Mouse (Mus musculus): ENCODE measurements around the gene Orc2.

DNA sequence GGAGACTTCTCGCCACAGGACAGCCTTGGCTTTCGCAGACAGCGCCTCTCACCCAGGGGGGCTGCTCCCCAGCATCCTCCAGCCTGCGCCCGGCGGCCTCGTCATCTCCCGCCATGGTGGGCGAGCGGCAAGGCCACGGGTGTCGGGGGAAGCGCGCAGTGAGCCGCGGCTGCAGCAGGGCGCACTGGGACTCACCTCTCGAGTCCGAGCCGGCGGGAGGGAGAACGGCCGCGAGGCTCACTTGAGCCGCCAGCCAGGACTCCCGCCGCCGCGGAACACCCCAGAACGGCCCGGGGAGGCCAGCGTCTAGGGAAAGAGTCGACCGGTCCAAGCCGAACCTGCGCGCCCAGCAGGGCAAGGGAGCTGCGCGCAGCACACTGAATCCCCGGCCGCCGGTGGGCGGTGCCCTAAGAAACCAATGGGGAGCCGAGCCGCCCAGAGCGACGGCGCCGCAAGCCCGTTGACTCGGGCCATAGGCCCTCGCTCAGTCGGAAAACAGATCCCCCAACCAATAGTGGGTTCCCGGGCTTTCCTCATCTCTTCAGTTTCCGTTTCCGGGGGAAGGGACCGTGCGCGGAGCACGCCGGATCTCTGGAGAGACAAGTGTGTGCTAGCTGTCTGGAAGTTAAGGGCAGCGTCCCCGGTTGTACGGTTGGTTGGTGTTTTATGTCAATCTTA, at the start of gene Orc2:
- no peak for TF ChIP-seq MAFK (IDR thresholded peaks at IDR 0.05; ENCODE audit: insufficient replicate concordance, low read length)
- TF ChIP-seq RAD21 (IDR thresholded peaks at IDR 0.05; ENCODE audit: low read depth, low read length): no peak
- TF ChIP-seq HCFC1 (IDR thresholded peaks at IDR 0.05; ENCODE audit: low read depth, low read length): peak; percentile 86
- no peak for TF ChIP-seq USF1 (IDR thresholded peaks at IDR 0.05; ENCODE audit: low read depth, low read length)
- TF ChIP-seq CTCF (conservative IDR thresholded peaks at IDR 0.05 in 1 of 2, IDR thresholded peaks at IDR 0.05 in 1 of 2; ENCODE audit: low read depth in 2 of 2, low read length in 2 of 2): no peak
- TF ChIP-seq ZC3H11A (IDR thresholded peaks at IDR 0.05; ENCODE audit: low read depth, low read length): no peak
- no peak for TF ChIP-seq JUND (conservative IDR thresholded peaks at IDR 0.05; ENCODE audit: low read depth, low read length)
- TF ChIP-seq ZNF384 (IDR thresholded peaks at IDR 0.05; ENCODE audit: low read depth, low read length): no peak
- peak; percentile 53; the same call in 1 of the 2 replicates for TF ChIP-seq IRF4 (IDR thresholded peaks at IDR 0.05; ENCODE audit: low read depth, low read length)
- TF ChIP-seq POLR2A (IDR thresholded peaks at IDR 0.05; ENCODE audit: low read depth, low read length): peak; percentile 94
